Mouse (Mus musculus) adrenal gland, postnatal 36 days (tissue): ENCODE measurements at regions not wholly inside any gene's neighbourhood (a gene's known extent, or its start where the extent isn't known, plus 50 kb on each side); places are given as distances from the start of the nearest gene placed in this dataset.

ENCODE experiments used
- DNase-seq, 2 experiments: peaks; one replicate each; pipeline ENCODE4 v3.0.0; 2021; ENCODE audit warnings: mixed read lengths in 1 of 2

DNA sequence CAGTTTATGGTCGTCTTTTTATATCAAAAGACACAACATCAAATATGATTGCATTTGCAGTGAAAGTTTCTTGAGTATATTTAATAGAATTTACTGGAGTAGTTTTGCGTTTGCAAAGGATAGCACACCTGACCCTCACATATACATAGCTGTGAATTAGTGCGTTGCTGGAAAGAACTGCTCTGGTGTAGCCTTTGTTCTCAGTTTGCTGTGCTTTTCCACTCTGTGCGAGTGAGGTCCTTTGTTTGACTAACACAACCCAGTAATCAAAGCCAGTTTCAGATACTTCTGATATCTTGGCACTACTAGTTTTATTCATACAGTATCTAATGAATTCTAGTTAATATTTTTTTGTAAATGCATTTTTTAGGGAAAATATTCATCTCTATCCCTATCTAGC lies 84.7 kb downstream of the Trim52 start:
- no peak for DNase-seq

DNA sequence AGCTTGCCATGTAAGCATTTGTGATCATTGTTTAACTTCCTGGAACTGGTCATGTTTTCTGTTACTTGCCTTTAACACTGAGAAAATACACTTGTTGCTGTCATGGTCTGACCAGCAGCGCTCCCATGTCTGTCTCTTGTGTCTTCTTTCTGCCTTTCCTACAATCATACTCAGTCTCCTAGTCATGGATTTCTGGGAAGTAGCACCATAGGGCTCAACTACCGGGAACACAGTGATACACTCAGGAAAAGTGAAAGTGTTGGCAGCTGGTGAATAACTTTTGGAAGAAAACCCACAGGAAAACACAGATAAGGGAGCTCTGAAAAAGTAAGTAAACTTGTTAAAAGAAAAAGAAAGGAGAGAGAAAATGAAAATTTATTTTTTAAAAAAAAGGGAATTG lies 87.6 kb downstream of the Trim52 start:
- DNase-seq, result no peak

GRCm38 (mm10) chr14:106194104-106194503 lies 88.1 kb downstream of the Trim52 start:
- peak in 1 of 2 experiments; percentile 9 for DNase-seq

DNA sequence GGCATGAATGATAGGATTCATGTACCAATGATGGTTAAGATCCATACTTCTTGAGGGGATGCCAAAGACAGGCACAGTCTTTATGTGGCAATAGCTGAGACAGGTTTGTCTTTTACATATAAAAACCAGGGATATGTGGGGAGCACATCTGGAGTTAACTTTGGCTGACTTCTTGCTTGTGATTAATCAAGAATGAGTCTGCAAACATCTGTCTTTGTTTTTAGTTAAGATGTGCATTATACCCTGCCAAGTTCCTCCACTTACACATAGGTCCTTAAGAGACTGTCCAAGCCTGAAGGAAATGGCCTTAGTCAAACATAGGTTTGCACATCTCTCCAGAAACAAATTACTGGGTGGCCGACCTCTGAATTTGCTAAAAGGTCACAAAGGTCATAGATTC lies 91.8 kb downstream of the Trim52 start:
- no peak for DNase-seq

DNA sequence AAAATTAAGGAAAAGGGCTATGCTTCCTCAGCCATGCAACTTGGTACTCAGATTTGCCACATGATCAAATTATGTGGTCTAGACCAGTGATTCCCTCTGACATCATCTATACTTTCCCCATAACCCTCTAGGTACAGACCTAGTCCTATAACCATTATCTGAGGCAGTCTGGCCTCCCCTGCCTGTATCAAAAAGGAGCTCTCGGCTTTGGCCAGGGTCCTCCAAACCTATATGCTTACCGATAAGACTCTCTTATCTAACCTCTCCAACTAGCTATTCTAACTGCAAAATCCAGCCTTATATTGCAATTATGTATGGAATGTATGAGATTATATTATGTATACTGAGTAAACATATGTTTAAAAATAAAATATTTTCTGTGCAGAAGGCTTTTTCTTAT lies 93.1 kb downstream of the Trim52 start:
- DNase-seq, result no peak

GRCm38 (mm10) chr14:106199536-106200319 lies 93.7 kb downstream of the Trim52 start:
- DNase-seq, result no peak

GRCm38 (mm10) chr14:106211062-106211461 lies 105.1 kb downstream of the Trim52 start:
- DNase-seq, result no peak

- no peak for DNase-seq
Measured at GRCm38 (mm10) chr14:106217681-106218080, 111.7 kb downstream of the Trim52 start.

DNA sequence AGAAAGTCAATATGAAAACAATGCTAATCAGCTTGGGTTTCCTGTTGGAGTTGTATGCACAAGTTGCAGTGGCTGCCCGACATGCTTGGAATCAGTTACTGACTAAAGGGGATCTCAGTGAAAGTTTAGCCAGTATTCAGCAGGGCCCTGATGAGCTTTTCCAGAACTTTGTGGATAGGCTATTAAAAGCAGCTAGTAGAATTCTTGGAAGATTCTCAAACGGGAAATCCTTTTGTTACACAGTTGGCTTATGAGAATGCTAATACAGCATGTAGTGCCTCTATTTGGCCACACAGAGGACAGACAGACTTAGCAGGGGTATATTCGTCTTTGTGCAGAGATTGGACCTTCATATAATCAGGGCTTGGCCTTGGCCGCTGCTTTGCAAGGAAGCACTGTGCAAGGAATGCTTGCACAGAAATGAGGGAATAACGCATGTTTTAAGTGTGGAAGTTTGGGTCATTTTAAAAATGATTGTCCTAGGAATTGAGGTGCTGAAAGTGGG lies 113.3 kb downstream of the Trim52 start:
- peak in 1 of 2 experiments; percentile 1 for DNase-seq

GRCm38 (mm10) chr14:106225401-106225800 lies 119.4 kb downstream of the Trim52 start:
- no peak for DNase-seq

- DNase-seq, result no peak
Measured at GRCm38 (mm10) chr14:106241721-106242405, 135.9 kb downstream of the Trim52 start.

DNA sequence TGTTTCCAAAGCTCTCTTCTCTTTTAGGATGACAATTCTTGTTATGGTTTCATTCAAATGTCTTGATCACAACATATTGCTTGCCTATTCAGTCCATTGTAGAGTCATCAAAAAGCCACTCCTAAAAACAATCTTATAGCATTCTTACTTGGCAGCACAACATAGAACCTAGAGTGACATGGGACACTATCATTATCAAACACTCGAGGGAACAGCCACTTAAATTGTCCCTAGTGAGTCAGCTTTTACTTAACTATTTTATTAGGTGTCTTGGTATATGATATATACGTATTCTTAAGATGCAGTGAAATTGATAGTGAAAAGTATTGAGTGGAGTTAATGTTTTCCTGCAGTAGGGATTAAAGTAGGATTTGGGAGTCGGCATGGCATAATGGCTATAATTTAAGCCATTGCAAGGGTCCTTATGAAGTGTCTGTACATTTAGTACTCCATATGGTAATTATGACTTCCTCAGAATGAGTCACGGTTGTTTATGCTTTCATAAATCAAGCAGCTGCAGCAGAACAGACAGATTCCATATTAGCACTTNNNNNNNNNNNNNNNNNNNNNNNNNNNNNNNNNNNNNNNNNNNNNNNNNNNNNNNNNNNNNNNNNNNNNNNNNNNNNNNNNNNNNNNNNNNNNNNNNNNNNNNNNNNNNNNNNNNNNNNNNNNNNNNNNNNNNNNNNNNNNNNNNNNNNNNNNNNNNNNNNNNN lies 153.6 kb downstream of the Trim52 start:
- no peak for DNase-seq

GRCm38 (mm10) chr14:106265290-106265689 lies 159.3 kb downstream of the Trim52 start:
- DNase-seq, result no peak

GRCm38 (mm10) chr14:106267679-106268561 lies 161.9 kb downstream of the Trim52 start:
- peak; percentile 0 to 36 for DNase-seq

GRCm38 (mm10) chr14:106269680-106270079 lies 163.7 kb downstream of the Trim52 start:
- DNase-seq, result no peak

DNA sequence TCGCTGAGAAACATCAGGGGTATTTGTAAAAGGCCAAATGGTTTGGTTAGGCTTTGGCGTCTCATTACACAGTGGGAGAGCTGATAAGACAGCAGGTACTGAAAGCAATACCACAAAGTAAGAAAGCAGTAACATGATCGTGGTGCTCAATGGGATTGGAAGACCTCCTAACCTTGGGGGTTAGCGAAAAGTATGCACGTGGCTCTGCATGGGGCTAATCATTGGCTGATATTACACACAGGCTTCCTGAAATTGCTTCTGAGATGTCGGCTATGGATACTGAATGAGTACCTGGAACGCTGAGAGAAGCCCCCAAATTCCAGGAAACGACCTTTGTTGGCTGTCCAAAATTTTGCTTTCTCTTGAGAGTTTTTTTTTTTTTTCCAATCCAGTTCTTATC lies 207.6 kb downstream of the Trim52 start:
- no peak for DNase-seq

DNA sequence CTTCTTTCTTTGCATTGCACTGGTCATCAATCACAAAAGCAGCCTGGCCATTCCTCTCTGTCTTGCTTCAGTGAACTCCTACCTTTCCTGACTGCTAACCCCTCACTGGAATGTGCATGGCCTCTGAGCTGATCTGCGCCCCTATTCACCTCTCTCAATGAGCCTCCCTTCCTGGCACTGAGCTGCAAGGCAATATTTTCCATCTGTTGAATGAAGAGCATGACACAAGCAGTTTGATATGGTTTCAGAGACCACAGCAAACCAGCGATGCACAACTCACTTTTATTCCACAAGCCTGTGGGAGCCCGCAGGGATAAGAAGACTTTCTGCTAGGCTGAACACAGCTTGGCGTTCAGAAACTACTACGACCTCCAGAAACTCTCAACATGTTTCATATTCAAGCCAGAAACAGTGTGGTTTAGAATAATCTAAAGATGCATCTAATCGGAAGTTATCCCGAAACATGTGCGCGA lies 208.1 kb downstream of the Trim52 start:
- DNase-seq, result no peak

DNA sequence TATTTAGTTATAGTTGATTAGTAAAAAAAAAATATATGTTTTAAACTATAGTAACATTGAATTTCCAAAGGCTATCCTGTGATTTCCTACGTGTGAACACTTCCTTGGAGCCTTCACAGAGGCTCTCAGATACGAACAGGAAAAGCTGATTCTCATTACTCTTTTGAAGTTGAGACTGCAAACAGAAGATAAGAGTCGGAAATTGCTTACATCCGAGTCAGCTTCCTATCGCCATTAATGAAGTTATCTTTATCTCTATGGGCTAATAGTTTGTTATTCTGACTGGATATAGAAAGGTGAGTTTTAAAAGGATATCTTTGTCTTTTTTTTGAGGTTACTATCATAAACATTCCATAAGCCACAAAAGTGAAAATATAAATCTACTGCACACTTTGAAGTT lies 212.8 kb downstream of the Trim52 start:
- no peak for DNase-seq

DNA sequence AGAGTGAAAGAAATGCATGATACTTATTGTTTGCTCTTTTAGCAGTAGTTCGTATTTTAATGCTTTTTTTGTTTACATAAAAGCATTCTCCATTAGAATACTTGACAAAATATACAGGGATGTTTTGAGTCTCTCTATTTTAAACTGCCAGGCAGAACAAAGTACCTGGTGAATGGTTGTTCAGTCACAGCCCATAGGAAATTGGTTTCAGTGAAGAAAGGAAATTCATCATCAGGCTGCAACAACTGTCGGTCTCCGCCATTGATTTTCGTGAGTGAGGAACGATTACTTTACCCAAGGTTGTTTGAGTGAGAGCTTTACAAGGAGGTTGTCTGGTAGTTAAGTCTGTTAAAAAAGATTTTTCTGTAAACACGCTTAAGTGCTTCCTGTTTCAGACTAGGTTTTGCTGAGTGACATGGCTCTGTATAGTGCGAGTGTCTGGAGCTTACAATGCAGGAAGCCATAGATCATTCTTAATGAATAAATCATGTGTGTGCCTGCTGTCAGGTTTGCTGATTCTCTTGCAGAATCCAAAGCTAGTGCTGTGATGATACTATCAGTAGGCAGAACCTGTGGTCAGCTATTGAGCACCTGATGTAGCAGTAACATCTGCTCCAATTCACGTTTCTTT lies 221.8 kb downstream of the Trim52 start:
- DNase-seq, result no peak

DNA sequence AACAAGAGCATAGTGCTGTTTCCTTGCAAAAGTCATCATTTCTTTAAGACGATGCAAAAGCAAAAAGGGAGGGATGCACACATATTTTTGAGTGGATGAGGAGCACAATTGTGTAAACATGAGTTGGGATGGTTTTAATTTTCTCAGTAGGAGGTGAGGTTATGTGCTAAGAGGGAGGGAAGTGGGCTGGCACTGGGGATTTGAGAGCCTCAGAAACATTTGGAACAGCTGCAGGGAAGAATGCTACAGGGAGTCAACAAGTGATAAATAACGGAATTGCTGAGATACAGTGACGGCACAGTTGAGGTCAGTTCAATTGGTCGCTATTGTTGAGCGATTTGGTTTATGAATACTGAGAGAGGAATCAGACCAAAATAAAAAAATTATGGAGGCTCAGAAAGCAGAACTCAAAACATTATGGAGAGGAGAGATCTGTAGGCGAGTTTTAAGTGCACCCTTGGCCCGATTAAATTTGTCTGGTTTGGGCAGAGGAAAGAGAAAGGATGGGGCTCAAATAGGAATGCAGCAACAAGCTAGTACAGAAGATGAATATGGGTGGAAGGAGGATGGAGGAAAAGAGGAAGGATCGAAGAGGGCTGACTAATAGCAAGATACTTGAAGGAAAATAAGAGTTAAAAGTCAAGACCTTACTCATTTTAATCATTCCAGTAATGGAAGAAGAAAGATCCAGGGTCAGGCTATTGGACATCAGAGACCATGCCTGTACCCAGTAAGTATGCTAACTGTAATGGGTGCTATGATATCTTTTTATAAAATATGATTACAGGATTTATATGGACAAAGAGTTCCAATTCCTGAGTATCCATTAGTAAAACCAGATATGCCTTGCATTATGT lies 259.0 kb downstream of the Trim52 start:
- peak in 1 of 2 experiments; percentile 4 for DNase-seq
